Mouse (Mus musculus) stomach, postnatal 0 days (tissue): ENCODE results near the gene Cyp2b23. TPM values are rescaled to one million over a fixed set of nuclear protein-coding genes. Genes with fewer than 3 reads are reported as not detected.
"Not testable (repeated sequence)": the region's sequence is repeated elsewhere in the genome, so short reads cannot be mapped to it uniquely, and the experiment has no call there.

Experiments used
- ATAC-seq: fragments of 200-750 bp; cut with Nextera tagmentation; 2 replicates; pipeline ENCODE4 v1.8.0; 2017; ENCODE audit not compliant: low FRiP score, low TSS enrichment
- DNase-seq: peaks from one replicate; pipeline ENCODE4 v3.0.0-alpha.2; 2016; ENCODE audit warnings: low spot score
- H3K27ac ChIP-seq: fragments of 300-500 bp; sonication (generic); replicated peaks from 2 replicates; pipeline ENCODE4 v1.5.1; 2014; ENCODE audit warnings: mild to moderate bottlenecking, control low read depth
- H3K27me3 ChIP-seq: fragments of 300-500 bp; sonication (generic); 2 replicates; pipeline ENCODE4 v1.6.1; 2014; ENCODE audit warnings: low read length; ENCODE audit not compliant: control insufficient read depth, insufficient read depth
- H3K36me3 ChIP-seq: fragments of 300-500 bp; sonication (generic); 2 replicates; pipeline ENCODE4 v1.6.1; 2014; ENCODE audit warnings: low read length, mixed read lengths; ENCODE audit not compliant: control insufficient read depth, insufficient read depth
- H3K4me1 ChIP-seq: fragments of 300-500 bp; sonication (generic); replicated peaks from 2 replicates; pipeline ENCODE4 v1.6.1; 2014; ENCODE audit warnings: antibody characterized with exemption; ENCODE audit not compliant: control insufficient read depth, insufficient read depth
- H3K4me2 ChIP-seq: fragments of 300-500 bp; sonication (generic); replicated peaks from 2 replicates; pipeline ENCODE4 v1.6.1; 2014; ENCODE audit warnings: low read depth, mild to moderate bottlenecking, control low read depth, moderate library complexity
- H3K4me3 ChIP-seq: fragments of 300-500 bp; sonication (generic); 2 replicates; pipeline ENCODE4 v1.5.1; 2014; ENCODE audit warnings: low read depth, low read length, control low read depth
- H3K9ac ChIP-seq: fragments of 300-500 bp; sonication (generic); 2 replicates; pipeline ENCODE4 v1.6.1; 2014; ENCODE audit warnings: mild to moderate bottlenecking, low read length, control low read depth, mixed read lengths
- H3K9me3 ChIP-seq: fragments of 300-500 bp; sonication (generic); 2 replicates; pipeline ENCODE4 v1.6.1; 2016; ENCODE audit warnings: low read length; ENCODE audit not compliant: control insufficient read depth
- CTCF ChIP-seq: IDR thresholded peaks from 2 replicates; pipeline ENCODE4 v1.5.1; 2016; ENCODE audit warnings: antibody characterized with exemption, low read depth, mild to moderate bottlenecking, moderate library complexity
- EP300 ChIP-seq: optimal IDR thresholded peaks from 2 replicates; pipeline ENCODE3; 2016; ENCODE audit warnings: antibody characterized with exemption
- WGBS: fragments of 180-500 bp; shearing (Covaris S2); extraction: QIAGEN DNeasy Blood & Tissue Kit; methylation state at CpG from one replicate; pipeline ENCODE4 v1.1.7; 2014; 5-methylcytosine and 5-hydroxymethylcytosine counted together
- polyA plus RNA-seq: library from polyadenylated mRNA; unstranded; fragments of >200 nt; fragmentation: Nextera tagmentation; extraction: Ambion mirVana; gene quantifications from 2 replicates; pipeline ENCODE4 v1.2.1, GENCODE M21; 2015

Gene Cyp2b23
- 0.08 TPM in 1 of 2 replicates, not detected in the other for polyA plus RNA-seq

DNA sequence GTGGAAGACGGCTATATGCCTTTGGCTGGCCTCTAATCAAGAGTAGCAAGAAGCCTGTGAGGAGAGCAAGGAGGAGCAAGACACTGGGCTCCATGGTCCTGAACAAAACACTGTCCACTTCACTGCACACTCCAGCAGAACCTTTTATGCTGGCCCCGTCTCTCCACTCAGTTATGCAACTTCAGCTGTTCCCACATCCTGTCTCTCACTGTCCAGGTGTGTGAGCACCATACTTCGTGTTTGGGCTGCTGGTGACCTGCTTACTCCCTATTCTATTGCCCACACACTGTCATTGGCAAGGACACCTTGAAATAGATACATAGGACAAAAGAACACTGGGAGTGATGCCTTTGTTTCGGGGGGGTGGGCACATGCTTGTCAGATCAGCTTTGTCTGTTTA lies at the start of gene Cyp2b23:
Cyp2b23 (minus strand) TSS at position 101 of the 400 bp plus-strand sequence.
- H3K9ac ChIP-seq, result no peak within 1 kb of the TSS
- no peak within 1 kb of the TSS for H3K4me3 ChIP-seq
- TF ChIP-seq EP300 (no peak), CTCF (no peak)
- no peaks in the 10 kb centered on the region for H3K27me3 ChIP-seq
- ATAC-seq, result no peak
- WGBS, result 73% methylated on average over 4 of the region's 4 CpGs
- H3K27ac ChIP-seq, result no peak within 1 kb of the TSS
- DNase-seq, result no peak
- no peaks in the 10 kb centered on the region for H3K36me3 ChIP-seq
- H3K4me2 ChIP-seq, result no peak within 1 kb of the TSS
- H3K9me3 ChIP-seq, result no peaks in the 10 kb centered on the region
- no peaks in the 10 kb centered on the region for H3K4me1 ChIP-seq

DNA sequence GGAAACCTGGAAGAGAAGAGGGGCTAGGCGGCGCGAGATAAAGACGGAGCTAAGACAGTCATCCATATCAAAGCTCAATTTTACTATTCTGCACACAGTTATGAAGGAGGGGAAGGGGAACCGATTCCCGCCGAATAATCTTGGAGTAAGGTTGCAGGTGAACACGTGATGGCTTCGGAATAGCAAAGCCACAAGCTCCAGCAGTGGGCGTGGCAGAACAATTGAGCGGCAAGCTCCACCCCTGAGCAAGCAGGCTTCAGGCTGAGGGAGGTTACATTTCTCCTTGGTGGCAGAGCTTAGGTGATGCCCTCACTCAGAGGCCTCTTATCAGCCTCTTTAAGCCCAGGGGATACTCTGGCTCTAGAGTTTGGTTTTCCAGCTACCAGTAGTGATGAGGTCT lies 24.8 kb upstream of the Cyp2b23 start:
- no peak for ATAC-seq
- Histone ChIP-seq H3K27me3 (no peaks in the 10 kb centered on the region), H3K9me3 (no peaks in the 10 kb centered on the region), H3K4me2 (no peak overlapping the region), H3K36me3 (no peaks in the 10 kb centered on the region), H3K9ac (no peak overlapping the region), H3K4me1 (no peaks in the 10 kb centered on the region), H3K4me3 (no peak overlapping the region), H3K27ac (no peak overlapping the region)
- no peak for TF ChIP-seq CTCF
- TF ChIP-seq EP300, result no peak
- 87% methylated on average over 11 of the region's 11 CpGs for WGBS
- no peak for DNase-seq

DNA sequence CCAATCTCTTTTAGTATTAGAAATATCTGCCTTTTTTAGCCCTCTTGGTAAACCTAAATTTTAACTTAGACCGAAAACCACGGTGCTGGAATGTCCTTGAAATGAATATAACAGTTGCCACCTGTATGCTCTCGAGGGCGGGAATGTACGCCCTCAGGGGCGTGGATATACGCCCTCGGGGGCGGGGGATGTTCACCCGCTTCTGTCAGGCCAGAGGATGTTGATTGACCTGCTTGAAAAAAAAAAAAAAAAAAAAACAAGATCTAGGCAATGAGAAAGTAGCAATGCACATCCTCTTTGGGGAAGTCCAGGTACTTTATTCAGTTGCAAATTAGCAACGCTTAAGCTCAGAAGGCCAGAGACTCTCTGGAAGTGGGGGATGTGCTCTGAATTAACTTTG lies 20.8 kb upstream of the Cyp2b23 start:
- Histone ChIP-seq H3K4me2 (no peak overlapping the region), H3K4me1 (no peaks in the 10 kb centered on the region), H3K27ac (no peak overlapping the region), H3K9me3 (no peaks in the 10 kb centered on the region), H3K27me3 (no peaks in the 10 kb centered on the region), H3K9ac (no peak overlapping the region), H3K4me3 (no peak overlapping the region), H3K36me3 (no peaks in the 10 kb centered on the region)
- TF ChIP-seq EP300, result no peak
- no peak for TF ChIP-seq CTCF
- DNase-seq (no peak), ATAC-seq (no peak)
- WGBS, result 48% methylated on average over 11 of the region's 11 CpGs

DNA sequence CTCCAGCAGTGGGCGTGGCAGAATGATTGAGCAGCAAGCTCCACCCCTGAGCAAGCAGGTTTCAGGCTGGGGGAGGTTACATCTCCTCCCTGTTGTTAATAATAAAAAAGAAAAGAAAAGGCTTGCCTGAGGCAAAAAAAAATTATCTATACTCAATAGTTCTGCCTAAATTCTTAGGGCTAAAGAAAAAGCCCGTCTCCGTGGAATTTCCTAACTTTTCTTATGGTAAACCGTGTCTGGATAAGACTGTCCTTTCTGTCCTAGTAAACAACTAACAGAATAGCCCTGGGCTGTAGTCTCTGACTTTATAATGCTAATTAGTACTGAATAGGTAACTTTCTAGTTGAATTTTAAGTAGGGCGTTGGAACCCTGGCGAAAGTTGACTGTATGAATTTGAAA lies 20.0 kb upstream of the Cyp2b23 start:
- H3K4me1 ChIP-seq, H3K9ac ChIP-seq, ATAC-seq: not testable (repeated sequence)

DNA sequence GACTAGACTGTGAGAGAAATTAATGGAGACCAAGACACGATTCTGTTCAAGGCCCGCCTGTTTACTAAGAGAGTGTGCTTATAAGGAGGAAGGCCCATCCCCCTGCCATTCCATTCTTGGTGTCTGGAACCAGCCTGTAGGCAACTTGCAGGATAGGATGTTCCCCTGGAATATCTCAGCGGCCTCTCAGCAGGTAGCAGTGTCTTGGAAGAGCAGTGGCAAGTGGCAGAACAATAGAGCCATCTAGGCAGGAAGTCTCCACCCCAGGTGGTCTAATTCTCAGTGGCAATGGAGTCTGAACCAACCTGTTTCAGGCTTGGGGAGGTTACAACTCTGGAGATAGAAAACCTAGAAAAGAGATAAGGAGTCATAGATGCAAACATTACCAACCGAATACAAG lies 13.9 kb upstream of the Cyp2b23 start:
- TF ChIP-seq EP300, result no peak
- TF ChIP-seq CTCF, result no peak
- Histone ChIP-seq H3K9ac (no peak overlapping the region), H3K4me2 (no peak overlapping the region), H3K27me3 (no peaks in the 10 kb centered on the region), H3K9me3 (no peaks in the 10 kb centered on the region), H3K27ac (no peak overlapping the region), H3K36me3 (no peaks in the 10 kb centered on the region), H3K4me3 (no peak overlapping the region), H3K4me1 (no peaks in the 10 kb centered on the region)
- DNase-seq (no peak), ATAC-seq (no peak)
- WGBS, result 74% methylated on average over 4 of the region's 4 CpGs

More for the DNA sequence above, 20.0 kb upstream of the Cyp2b23 start:
- DNase-seq, H3K4me2 ChIP-seq, H3K27ac ChIP-seq, H3K36me3 ChIP-seq, H3K27me3 ChIP-seq, H3K9me3 ChIP-seq, H3K4me3 ChIP-seq: not testable (repeated sequence)
- WGBS, result 47% methylated on average over 6 of the region's 6 CpGs

DNA sequence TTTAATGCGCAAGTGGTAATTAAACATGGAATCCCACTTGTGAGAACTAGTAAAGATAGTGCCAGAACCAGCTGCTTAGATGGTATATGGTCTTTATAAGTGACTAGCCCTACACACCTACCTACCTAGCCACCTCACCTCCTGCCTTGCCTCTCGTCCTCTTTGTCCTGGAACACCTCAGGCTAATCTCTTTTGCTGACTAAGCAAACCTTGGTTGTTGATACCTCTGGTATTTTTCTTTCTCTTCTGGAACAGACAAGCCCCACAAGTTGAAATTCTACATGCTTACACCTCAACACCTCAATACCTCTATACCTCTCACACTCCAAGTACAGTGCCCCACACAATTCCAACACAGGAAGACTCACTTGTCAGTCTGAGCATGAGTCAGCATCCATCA lies 524 bp downstream of the Cyp2b23 start:
- Histone ChIP-seq H3K9me3 (no peaks in the 10 kb centered on the region), H3K4me3 (no peak overlapping the region), H3K27ac (no peak overlapping the region), H3K4me1 (no peaks in the 10 kb centered on the region), H3K9ac (no peak overlapping the region), H3K4me2 (no peak overlapping the region), H3K27me3 (no peaks in the 10 kb centered on the region), H3K36me3 (no peaks in the 10 kb centered on the region)
- ATAC-seq, result no peak
- WGBS, result 68% methylated on average over 2 of the region's 2 CpGs
- no peak for DNase-seq
- TF ChIP-seq CTCF (no peak), EP300 (no peak)

DNA sequence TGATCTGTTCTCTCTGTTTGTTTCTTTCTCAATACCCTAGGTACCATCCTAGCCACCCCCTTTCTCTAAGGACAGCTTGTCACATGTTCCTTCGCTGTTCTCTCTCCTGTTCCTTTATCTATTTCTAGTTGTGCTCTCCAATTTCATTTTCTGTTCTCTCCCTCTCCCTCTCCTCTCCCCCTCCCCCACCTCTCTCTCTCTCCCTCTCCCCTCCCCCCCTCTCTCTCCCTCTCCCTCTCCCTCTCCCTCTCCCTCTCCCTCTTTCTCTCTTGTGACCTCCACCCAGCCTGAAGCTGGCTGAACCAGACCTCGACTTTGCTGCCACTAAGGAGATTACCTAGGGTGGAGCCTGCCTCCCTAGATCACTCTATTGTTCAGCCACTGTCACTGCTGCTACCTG lies 18.8 kb downstream of the Cyp2b23 start:
- not testable (repeated sequence) for H3K36me3 ChIP-seq, H3K9ac ChIP-seq, DNase-seq, H3K4me1 ChIP-seq, H3K9me3 ChIP-seq, H3K4me2 ChIP-seq, H3K4me3 ChIP-seq, ATAC-seq, H3K27me3 ChIP-seq, H3K27ac ChIP-seq
- WGBS, result 34% methylated on average over 2 of the region's 2 CpGs
